Mouse (Mus musculus) c-Kit-positive CD71-negative TER-119-negative erythroid progenitor cells, embryonic 14.5 days (primary cell): ENCODE measurements around the gene Caskin2.

Source experiments
- DNase-seq: peaks from one replicate; pipeline ENCODE4 v3.0.0-alpha.2; 2013; ENCODE audit warnings: low read depth

Gene Caskin2

DNA sequence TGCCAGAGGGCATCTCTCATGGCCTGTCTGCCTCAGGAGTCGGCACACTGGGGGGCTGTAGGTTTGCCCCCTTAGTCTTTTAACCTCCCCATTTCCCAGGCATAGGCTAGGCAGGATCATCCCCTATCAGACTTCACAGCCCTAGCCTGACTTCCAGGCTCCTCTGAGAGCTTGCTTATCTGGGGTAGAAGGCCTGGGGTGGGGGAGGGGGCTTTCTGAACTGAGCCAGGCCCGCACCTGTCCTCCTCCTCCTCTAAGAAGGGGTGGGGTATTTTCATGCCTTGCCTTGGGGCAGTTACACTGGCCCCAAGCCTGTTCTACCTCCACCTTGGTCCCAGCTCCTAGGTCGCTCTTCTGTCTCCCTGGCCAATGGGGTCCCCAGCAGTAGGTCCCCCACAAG is 18.1 kb upstream of the Caskin2 start:
- no peak for DNase-seq

- DNase-seq: no peak
Observed at GRCm38 (mm10) chr11:115830550-115831325, 17.3 kb upstream of the Caskin2 start.

GRCm38 (mm10) chr11:115829036-115829435 is 15.6 kb upstream of the Caskin2 start:
- no peak for DNase-seq

DNA sequence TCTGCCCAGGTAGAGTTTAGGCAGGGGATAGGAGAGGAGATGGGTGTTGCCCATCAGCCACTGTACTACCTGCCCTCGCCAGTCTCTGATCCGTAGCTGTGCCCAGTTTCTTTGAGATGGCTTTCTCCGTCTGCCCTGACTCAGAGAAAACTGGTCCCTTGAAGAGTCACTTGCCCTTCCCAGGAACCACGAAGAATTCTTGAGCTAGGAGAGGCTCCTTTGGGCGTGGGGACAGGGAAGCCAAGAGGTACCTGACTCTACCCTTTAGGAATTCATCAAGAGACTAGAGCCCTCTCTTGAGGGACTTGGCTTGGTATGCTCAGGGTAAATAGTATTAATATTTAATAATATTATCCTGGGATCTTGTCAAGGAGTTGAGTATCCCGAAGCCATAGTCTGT is 14.2 kb upstream of the Caskin2 start:
- no peak for DNase-seq

DNA sequence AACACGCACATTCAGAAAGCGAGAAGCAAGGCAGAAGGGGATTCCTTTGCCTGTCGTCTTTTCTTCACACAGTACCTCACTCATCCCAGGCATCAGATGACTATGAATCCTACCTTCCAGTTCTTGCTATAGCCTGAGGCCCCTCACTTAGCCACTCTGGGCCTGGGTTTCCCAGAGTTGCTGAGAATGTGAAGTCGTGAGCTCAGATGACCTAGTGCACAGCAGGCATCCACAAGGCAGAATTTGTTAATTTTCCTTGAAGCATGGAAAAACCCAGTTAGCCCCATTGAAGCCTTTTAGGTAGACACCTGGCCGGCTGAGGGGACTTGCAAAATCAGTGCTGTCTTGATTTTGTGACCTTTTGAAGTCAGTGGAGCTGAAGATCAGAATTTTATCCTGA is 13.0 kb upstream of the Caskin2 start:
- DNase-seq: no peak

DNA sequence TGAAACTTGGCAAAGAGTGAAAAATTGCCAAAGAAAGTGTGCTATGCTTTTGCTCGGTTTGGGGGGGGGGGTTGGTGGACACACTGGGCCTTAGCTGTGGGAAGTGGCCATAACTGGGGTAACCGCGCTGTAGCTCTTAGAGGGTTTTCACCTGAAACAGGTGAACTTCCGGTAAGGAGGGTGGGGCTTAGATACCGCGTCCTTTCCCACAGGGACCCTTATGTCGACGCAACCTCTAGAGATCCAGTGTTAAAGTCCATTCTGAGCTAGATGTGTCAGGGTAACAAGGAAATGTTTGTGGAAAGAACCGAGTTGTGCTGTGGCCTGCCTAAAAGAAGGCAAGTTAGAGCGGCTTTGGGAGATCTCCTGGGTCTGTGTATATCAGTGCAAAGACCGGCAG is 11.4 kb upstream of the Caskin2 start:
- DNase-seq: no peak

GRCm38 (mm10) chr11:115823774-115824740 is 10.6 kb upstream of the Caskin2 start, which contains the start of gene Llgl2:
Llgl2 (plus strand) TSS chr11:115824049.
- DNase-seq: peak; percentile 86

GRCm38 (mm10) chr11:115821001-115821400 is 7.6 kb upstream of the Caskin2 start:
- DNase-seq: no peak

- DNase-seq: no peak
Observed at GRCm38 (mm10) chr11:115819915-115820623, 6.6 kb upstream of the Caskin2 start.

DNA sequence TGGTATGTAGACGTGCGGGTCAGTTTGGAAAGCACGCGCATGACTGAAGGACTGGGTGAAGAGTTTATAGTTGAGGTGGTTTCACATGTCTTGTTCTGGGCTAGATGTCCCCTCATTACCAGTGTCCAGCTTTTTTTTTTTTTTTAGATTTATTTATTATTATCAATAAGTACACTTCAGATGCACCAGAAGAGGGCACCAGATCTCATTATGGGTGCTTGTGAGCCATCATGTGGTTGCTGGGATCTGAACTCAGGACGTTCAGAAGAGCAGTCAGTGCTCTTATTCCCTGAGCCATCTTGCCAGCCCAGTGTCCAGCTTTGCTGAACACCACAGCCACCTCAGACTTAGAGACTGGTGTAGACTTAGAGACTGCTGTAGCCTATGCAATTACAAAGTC is 3.9 kb upstream of the Caskin2 start:
- no peak for DNase-seq

DNA sequence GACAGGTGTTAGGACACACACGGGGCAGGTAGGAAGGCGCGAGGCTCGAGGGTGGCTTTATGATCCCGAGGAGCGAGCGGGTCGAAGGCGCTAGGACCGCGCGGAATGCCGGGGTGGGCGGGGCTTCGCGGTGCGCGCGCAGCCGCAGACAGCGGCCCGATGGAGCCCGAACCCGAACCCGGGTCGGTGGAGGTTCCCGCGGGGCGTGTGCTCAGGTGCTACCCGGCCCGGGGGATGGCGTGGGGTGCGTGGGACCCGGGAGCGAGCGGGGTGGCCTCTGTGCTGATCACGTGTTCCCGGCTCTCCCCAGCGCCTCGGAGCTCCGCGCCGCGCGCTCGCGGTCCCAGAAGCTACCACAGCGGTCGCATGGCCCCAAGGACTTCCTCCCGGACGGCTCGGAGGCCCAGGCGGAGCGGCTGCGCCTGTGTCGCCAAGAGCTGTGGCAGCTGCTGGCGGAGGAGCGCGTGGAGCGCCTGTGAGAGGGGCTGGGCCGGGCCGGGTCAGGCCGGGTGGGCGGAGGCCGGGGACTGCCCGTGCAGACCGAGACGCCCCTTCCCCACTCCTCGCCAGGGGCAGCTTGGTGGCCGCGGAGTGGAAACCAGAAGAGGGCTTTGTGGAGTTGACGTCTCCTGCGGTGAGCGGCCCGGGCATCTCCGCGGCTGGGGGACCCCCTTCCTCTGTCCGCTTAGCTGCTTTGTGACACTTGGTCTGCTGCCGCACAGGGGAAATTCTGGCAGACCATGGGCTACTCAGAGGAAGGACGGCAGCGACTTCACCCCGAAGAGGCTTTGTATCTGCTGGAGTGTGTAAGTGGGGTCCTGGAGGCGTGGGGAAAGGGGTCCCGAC is 1.4 kb upstream of the Caskin2 start, which contains the start of gene Tsen54:
Gene Tsen54 (plus strand): TSS at position 120 of the 846 bp plus-strand sequence.
- DNase-seq: peak; percentile 58

GRCm38 (mm10) chr11:115812533-115813420 is 662 bp downstream of the Caskin2 start:
- no peak for DNase-seq

- no peak for DNase-seq
Observed at GRCm38 (mm10) chr11:115812095-115812494, 1.3 kb downstream of the Caskin2 start.

DNA sequence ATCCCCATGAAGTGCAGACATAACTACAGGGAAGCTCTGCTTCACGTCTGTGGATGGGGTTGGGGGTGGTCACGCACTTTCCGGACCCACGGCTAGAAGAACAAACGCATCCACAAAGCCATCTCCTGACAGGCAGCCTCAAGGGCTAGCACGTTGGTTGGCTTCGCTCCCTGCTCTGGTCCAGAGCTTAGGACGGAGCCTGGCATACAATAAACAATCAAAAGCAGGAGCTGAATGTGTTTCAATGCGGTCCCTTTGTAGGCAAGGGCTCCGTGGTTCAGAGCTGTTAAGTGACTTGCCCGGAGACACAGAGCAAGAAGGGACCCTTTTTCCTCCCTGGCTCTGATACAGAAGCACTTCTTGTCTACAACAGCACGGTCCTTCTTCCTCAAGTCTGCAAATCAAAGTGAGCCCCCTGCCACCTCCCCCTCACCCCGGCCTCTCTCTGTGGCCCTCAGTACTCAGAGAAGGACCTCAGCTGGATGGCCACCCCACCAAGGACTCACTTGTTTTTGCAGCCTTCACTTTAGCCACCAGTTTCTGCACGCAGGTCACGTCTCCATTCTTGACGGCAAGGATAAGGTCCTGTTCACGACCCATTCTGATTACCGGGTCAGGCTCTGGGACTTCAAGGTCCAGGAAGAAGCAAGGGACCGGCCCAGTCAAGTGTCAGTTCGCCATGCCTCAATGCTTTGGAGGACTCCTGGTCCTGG is 1.9 kb downstream of the Caskin2 start:
- no peak for DNase-seq

DNA sequence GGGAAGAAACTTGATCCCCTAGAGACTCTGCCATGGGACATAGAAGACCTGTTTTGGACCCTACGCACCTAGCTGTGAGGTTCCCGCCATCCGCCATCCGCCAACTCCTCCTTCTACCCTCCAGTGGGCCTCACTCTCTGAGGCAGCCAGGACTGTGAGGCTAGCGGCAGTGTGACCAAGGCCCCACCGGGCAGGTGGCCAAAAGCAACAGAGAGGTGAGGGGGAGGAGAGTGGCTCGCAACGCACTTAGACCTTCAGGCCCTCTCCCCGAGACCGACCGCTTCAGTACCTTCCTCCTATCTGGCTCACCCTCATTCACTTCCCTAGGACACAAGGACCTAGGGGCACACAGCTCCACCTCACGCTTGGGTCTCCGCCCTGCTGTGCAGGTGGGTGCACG is 3.1 kb downstream of the Caskin2 start:
- DNase-seq: no peak

- no peak for DNase-seq
Observed at GRCm38 (mm10) chr11:115809311-115809781, 4.1 kb downstream of the Caskin2 start.

DNA sequence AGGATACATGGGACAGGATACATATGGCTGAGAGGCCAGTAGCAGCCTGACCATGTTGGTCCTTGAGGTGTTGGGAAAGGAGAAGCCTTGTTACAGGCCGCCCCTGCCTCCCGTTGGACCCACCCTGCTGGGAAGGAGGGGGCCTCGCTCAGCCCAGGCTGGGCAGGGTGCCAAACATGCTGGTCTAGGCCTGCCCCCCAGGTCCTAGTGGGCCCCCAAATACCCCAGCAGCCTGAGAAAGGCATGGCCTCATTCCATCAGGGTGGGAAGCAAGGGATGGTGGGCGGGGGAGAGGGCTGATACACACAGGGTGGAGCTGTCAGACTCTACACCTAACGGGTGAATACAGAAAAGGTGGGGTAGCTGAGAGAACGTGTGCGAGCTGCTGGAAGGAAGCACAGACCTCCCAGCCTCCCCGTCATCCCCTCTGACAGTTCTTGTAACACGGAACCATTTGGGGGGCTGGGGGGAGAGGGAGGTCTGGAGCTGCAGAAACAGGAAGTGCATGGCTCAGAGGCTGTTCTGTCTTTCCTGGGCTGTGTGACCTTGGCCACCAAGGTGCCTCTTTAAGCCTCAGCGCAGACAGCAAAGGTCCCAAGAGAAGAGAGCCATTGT is 4.6 kb downstream of the Caskin2 start:
- no peak for DNase-seq

DNA sequence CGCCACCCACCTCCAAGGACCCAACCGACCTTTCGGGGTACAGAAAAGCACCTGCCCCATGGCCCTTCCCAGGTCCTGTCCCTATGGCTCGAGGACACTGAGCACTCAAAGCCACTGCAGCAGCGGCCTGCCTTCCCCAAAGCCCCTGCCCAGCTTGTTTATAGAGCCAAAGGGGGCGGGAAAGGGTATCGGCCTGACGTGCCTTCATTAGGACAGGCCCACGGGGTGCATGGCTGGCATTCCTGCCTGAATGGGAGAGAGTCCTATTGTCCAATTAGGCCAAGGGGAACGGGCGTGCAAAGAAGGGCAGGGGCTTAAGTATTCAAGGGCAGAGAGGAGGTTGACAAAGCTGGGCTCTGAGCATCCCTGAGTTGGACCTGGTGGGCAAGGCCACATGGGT is 5.5 kb downstream of the Caskin2 start:
- DNase-seq: no peak

DNA sequence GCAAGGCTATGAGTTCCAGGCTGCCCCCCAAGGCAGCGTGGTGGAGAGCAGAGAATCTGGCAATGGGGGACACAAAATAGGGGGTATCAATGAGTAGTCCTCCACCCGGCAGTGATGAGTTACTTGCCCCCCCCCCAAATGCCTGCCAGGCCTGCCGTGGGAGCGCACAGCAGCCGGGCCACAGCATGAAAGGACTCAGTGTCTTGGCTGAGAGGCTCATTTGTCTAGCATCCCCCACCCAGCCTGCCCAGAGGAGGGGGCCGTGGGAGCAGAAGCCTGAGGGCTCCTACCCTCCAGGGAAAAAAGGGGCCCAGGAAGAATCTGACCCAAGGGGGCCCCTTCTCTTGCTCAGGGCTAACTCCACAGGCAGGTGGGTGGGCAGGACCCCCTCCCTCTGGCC is 6.1 kb downstream of the Caskin2 start:
- no peak for DNase-seq
